Mouse (Mus musculus) hindbrain, postnatal 0 days (tissue): Measurements from ENCODE around the gene Cuedc1. TPM values are rescaled to one million over a fixed set of nuclear protein-coding genes. Genes with fewer than 3 reads are reported as not detected.

ENCODE experiments used
- ATAC-seq: fragments of 200-750 bp; cut with Nextera tagmentation; 2 replicates; pipeline ENCODE4 v1.8.0; 2017; ENCODE audit warnings: mild to moderate bottlenecking, moderate TSS enrichment, moderate library complexity
- DNase-seq: peaks from one replicate; pipeline ENCODE4 v3.0.0-alpha.2; 2015; ENCODE audit warnings: low spot score
- H3K27ac ChIP-seq: fragments of 300-500 bp; sonication (generic); 2 replicates; pipeline ENCODE4 v1.5.1; 2014; ENCODE audit warnings: mild to moderate bottlenecking
- H3K27me3 ChIP-seq: fragments of 300-500 bp; sonication (generic); 2 replicates; pipeline ENCODE4 v1.6.1; 2014; ENCODE audit warnings: low read length, mixed read lengths; ENCODE audit not compliant: insufficient read depth
- H3K36me3 ChIP-seq: fragments of 300-500 bp; sonication (generic); 2 replicates; pipeline ENCODE4 v1.6.1; 2014; ENCODE audit warnings: low read length, mixed read lengths; ENCODE audit not compliant: insufficient read depth
- H3K4me1 ChIP-seq: fragments of 300-500 bp; sonication (generic); 2 replicates; pipeline ENCODE4 v1.6.1; 2014; ENCODE audit warnings: antibody characterized with exemption, low read length, mixed read lengths; ENCODE audit not compliant: insufficient read depth
- H3K4me2 ChIP-seq: fragments of 300-500 bp; sonication (generic); 2 replicates; pipeline ENCODE4 v1.6.1; 2014; ENCODE audit warnings: low read depth, mild to moderate bottlenecking, low read length, moderate library complexity, mixed read lengths
- H3K4me3 ChIP-seq: fragments of 300-500 bp; sonication (generic); 2 replicates; pipeline ENCODE4 v1.5.1; 2014; ENCODE audit warnings: low read length
- H3K9ac ChIP-seq: fragments of 300-500 bp; sonication (generic); replicated peaks from 2 replicates; pipeline ENCODE4 v1.6.1; 2014; ENCODE audit warnings: mild to moderate bottlenecking, low read length, moderate library complexity, mixed read lengths
- H3K9me3 ChIP-seq: fragments of 300-500 bp; sonication (generic); 2 replicates; pipeline ENCODE4 v1.6.1; 2016; ENCODE audit warnings: low read length, mixed read lengths
- CTCF ChIP-seq: IDR thresholded peaks from 2 replicates; pipeline ENCODE4 v1.5.1; 2016; ENCODE audit warnings: antibody characterized with exemption, control low read depth, low read depth
- WGBS: fragments of 180-500 bp; shearing (Covaris S2); extraction: QIAGEN DNeasy Blood & Tissue Kit; methylation state at CpG from one replicate; pipeline ENCODE4 v1.1.7; 2014; 5-methylcytosine and 5-hydroxymethylcytosine counted together
- polyA plus RNA-seq: library from polyadenylated mRNA; unstranded; fragments of >200 nt; fragmentation: Nextera tagmentation; extraction: Ambion mirVana; gene quantifications from 2 replicates; pipeline ENCODE4 v1.2.1, GENCODE M21; 2015
- total RNA-seq: library from RNA; depleted of rRNA; stranded (reverse); fragments of >200 nt; gene quantifications from 2 replicates; pipeline ENCODE4 v1.2.3, GENCODE M21; 2014

The Cuedc1 gene
- total and polyA plus RNA-seq, 2 experiments from 2014 or later = 35.8 to 44.6 TPM

- Histone ChIP-seq H3K9ac (0 out of 2 replicates have a peak overlapping the region, but pooled peaks have one; percentile 18), H3K27ac (peak overlapping the region; percentile 36; the same call in 1 of the 2 replicates), H3K4me3 (no peak overlapping the region), H3K9me3 (no peaks in the 10 kb centered on the region), H3K36me3 (no peaks in the 10 kb centered on the region), H3K4me1 (peaks cover 17% of the 10 kb centered on the region), H3K4me2 (peak overlapping the region; percentile 82), H3K27me3 (no peaks in the 10 kb centered on the region)
- ATAC-seq (no peak), DNase-seq (no peak)
- no peak for TF ChIP-seq CTCF
- WGBS = 19% methylated on average over 4 of the region's 4 CpGs
Observed at GRCm38 (mm10) chr11:88097173-88097572, 685 bp upstream of the Cuedc1 start.

GRCm38 (mm10) chr11:88098787-88099598, 1.1 kb downstream of the Cuedc1 start:
- Histone ChIP-seq H3K27ac (peak overlapping the region; percentile 95), H3K4me2 (peak overlapping the region; percentile 82), H3K4me3 (peak overlapping the region; percentile 87), H3K9ac (peak overlapping the region; percentile 97), H3K4me1 (peaks cover 17% of the 10 kb centered on the region), H3K9me3 (no peaks in the 10 kb centered on the region), H3K36me3 (no peaks in the 10 kb centered on the region), H3K27me3 (no peaks in the 10 kb centered on the region)
- no peak for TF ChIP-seq CTCF
- ATAC-seq (peak; percentile 76), DNase-seq (peak; percentile 86)
- WGBS = under 1% methylated on average over 56 of the region's 95 CpGs

GRCm38 (mm10) chr11:88099599-88100023, 1.8 kb downstream of the Cuedc1 start:
- peak; percentile 50 for ATAC-seq
- Histone ChIP-seq H3K4me1 (peaks cover 17% of the 10 kb centered on the region), H3K9me3 (no peaks in the 10 kb centered on the region), H3K27ac (peak overlapping the region; percentile 95), H3K9ac (peak overlapping the region; percentile 97), H3K4me3 (peak overlapping the region; percentile 87), H3K36me3 (no peaks in the 10 kb centered on the region), H3K4me2 (peak overlapping the region; percentile 82), H3K27me3 (no peaks in the 10 kb centered on the region)
- no peak for TF ChIP-seq CTCF
- peak; percentile 78 for DNase-seq
- 1% methylated on average over 33 of the region's 38 CpGs for WGBS

- TF ChIP-seq CTCF = no peak
- WGBS = 33% methylated on average over 4 of the region's 4 CpGs
- Histone ChIP-seq H3K9ac (peak overlapping the region; percentile 30; the same call in 1 of the 2 replicates), H3K27me3 (no peaks in the 10 kb centered on the region), H3K36me3 (no peaks in the 10 kb centered on the region), H3K9me3 (no peaks in the 10 kb centered on the region), H3K4me3 (peak overlapping the region; percentile 87), H3K27ac (peak overlapping the region; percentile 41), H3K4me1 (peaks cover 17% of the 10 kb centered on the region), H3K4me2 (peak overlapping the region; percentile 82)
- ATAC-seq = no peak
- no peak for DNase-seq
Observed at GRCm38 (mm10) chr11:88100170-88100569, 2.3 kb downstream of the Cuedc1 start.

- Histone ChIP-seq H3K27ac (no peak overlapping the region), H3K4me2 (no peak overlapping the region), H3K9ac (no peak overlapping the region), H3K4me1 (peaks cover 11% of the 10 kb centered on the region), H3K36me3 (no peaks in the 10 kb centered on the region), H3K4me3 (no peak overlapping the region), H3K9me3 (no peaks in the 10 kb centered on the region), H3K27me3 (no peaks in the 10 kb centered on the region)
- WGBS = 92% methylated on average over 19 of the region's 19 CpGs
- ATAC-seq = no peak
- no peak for DNase-seq
- no peak for TF ChIP-seq CTCF
Observed at GRCm38 (mm10) chr11:88103214-88103941, 5.5 kb downstream of the Cuedc1 start.

GRCm38 (mm10) chr11:88105494-88106291, 7.8 kb downstream of the Cuedc1 start:
- Histone ChIP-seq H3K36me3 (no peaks in the 10 kb centered on the region), H3K27me3 (no peaks in the 10 kb centered on the region), H3K9ac (no peak overlapping the region), H3K4me2 (no peak overlapping the region), H3K4me3 (no peak overlapping the region), H3K9me3 (no peaks in the 10 kb centered on the region), H3K27ac (no peak overlapping the region), H3K4me1 (peaks cover 4% of the 10 kb centered on the region)
- DNase-seq (no peak), ATAC-seq (no peak)
- WGBS = 68% methylated on average over 6 of the region's 6 CpGs
- no peak for TF ChIP-seq CTCF
